Mouse (Mus musculus): ENCODE results near the gene Ntrk2. TPM values are rescaled to one million over a fixed set of nuclear protein-coding genes. Genes with fewer than 3 reads are reported as not detected.
"Not testable (repeated sequence)": the region's sequence is repeated elsewhere in the genome, so short reads cannot be mapped to it uniquely, and the experiment has no call there.

Gene Ntrk2
- total RNA-seq, 2 experiments from 2014 or later = 335 to 354 TPM

DNA sequence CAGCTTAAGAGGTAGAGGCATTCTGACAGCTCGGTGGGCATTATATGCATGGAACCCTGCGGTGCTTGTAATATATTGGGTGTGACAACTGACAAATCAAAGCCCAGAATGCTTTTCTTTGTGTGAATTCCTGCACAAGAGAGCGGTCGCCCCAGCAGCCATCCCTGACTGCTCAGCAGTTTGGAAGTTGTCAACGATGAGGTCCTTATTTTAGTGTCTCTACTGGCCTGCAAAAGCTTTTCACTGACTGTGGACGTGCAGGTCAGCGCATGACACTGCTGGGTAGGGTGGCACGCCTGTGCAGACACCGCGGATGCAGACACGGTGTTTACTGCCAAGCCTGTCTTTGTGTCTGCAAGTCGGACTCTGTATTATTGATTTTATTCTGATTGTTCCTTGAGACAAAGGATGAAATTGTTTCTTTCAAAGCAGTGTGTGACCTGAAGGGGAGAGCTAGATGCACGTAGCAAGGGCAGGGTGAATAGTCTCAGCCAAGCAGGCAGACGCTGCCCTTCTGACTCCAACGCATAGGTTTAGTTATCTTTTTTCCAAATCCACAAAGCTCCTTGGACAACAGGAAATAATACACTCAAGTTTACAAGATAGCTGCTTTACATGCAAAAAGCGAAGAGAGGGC lies 204.6 kb downstream of the Ntrk2 start:
- DNase-seq (ENCODE audit: low spot score in 2 of 2) = no peak
- intact Hi-C loops (cut with DNase I) = loop anchor here (5.0 kb wide), 1 partner anchor 61 kb away; no protein-coding TSS in a partner anchor

DNA sequence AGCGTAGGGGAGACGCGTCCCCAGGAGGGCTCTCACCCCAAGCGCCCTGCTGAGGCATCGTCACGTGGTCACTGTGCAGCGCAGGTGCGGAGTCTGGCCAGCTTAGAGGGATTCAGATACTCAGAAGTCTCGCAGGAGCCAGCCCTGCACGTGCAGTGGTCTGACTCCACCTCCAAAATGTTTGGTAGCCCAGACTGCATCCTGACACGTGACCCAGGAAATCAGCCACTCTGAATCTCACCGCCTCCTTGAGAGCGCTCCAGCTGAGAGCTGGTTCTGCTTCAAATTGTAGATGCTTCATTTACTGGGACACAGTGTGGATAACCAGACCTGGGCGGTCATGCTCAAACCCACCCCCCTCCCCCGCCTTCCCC lies 205.1 kb downstream of the Ntrk2 start:
- intact Hi-C loops (cut with DNase I) = loop anchor here (5.0 kb wide), 1 partner anchor 61 kb away; no protein-coding TSS in a partner anchor
- DNase-seq (ENCODE audit: low spot score in 2 of 2) = peak; percentile 77 to 96

DNA sequence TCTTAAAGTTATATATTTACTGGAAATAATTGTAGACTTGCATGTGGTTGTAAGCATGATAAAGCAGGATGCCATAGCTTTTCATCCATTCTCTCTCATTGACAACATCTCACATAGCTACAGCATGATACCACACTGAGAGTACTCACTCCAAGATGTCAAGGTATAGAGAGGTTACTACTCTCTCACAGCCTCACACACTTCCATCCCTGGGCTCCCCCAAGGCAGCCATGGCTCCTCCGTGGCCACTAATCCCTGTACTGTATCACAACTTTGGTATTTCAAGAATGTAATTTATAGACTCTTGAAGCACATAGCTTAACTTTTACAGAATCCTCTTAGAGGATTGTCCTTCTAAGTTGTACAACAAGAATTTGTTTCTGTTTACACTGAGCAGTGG lies 209.0 kb downstream of the Ntrk2 start:
- intact Hi-C loops (cut with DNase I) = no loop called here
- DNase-seq (ENCODE audit: low spot score in 2 of 2) = no peak

DNA sequence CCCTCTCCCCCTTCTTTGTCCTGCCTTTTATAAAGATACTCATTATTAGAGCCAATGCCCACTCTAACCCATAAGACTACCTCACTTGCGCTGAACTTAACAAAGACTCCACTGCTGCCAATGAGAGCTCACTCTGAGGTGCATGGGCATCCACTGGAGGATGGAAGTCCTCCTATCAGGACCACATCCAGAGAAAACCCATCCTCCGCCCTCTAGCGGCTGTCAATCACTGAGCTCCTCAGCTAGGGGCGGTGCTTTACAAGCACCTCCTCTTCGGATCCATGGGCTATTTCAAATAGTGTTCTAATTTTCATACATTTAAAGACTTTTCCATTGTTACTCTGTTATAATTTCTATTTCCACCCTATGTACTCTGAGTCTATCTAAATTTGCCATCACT lies 210.8 kb downstream of the Ntrk2 start:
- DNase-seq (ENCODE audit: low spot score in 2 of 2) = no peak
- intact Hi-C loops (cut with DNase I) = no loop called here

DNA sequence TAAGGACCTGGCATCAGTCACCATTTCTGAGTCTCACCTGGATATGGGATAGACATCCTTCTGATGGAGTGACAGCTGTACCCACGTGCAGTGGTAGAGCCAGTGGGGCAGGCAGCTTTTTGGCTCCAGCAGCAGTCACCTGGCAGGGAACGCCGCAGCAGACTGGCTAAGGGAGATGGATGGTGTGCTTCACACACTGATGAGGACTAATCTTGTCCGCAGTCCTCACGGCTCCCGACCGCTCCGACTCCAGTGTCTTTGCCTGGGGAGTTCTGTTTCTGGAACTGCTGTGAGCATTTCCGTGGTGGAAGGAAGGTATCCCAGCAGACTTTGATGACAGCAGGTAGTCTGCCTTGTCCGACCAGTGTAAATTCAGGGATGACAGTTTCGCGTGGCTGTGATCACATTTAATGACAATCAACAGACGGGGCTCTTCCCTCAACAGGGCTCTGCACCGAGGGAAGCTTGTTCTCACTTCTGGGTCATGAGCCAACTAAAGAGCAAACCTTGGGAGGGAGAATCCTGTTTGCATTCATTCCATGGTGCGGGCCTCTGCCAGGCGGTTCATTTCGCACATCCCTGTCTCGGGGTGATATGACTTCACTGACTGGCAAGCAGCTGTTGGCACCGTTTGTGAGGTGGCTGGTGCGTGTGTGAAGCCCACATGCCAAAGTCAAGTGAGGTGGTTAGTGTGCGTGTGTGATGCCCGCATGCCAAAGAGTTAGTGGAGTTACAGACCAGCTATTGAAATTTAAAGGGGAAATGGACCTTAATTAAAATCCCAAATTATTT lies 216.1 kb downstream of the Ntrk2 start:
- peak in 1 of 2 experiments; percentile 55 for DNase-seq (ENCODE audit: low spot score in 2 of 2)
- intact Hi-C loops (cut with DNase I) = no loop called here

DNA sequence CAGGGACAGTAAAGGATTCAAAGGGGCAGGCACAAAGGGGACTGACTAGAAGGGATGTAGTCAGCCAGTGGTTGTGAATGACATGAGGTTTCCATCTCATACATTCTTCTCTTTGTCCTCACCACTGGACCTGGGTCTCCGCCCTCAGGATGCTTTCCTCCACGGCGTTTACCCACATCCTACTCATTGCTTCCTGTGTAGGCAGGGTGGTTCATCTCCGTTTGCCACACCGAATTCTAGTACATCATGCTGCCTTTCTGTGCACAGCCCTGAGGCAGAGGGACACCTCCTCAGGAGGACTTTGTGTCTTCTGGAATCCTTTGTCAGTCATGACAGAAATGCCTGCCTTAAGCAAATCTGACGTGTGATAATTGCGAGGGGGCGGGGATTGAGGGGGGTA lies 219.3 kb downstream of the Ntrk2 start:
- intact Hi-C loops (cut with DNase I) = no loop called here
- no peak for DNase-seq (ENCODE audit: low spot score in 2 of 2)

DNA sequence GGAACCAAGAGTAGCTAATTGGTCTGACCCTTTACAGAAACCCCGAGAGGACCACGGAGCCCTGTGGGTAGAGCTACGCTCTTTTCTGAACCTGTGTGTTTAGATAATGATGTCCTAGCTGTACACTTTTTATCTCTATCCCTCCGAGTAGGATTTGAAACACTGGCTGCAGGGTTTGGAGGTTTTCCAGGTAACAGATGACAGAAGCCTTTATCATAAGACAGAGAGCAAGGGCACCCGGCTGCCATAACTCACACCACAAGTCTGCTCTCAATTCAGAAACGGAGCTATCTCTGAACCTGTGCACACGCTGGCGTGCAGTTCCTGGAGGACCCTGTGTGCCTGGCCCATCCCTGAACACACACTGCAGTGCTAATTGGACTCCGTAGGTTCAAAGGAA lies 221.1 kb downstream of the Ntrk2 start:
- no peak for DNase-seq (ENCODE audit: low spot score in 2 of 2)
- intact Hi-C loops (cut with DNase I) = no loop called here

DNA sequence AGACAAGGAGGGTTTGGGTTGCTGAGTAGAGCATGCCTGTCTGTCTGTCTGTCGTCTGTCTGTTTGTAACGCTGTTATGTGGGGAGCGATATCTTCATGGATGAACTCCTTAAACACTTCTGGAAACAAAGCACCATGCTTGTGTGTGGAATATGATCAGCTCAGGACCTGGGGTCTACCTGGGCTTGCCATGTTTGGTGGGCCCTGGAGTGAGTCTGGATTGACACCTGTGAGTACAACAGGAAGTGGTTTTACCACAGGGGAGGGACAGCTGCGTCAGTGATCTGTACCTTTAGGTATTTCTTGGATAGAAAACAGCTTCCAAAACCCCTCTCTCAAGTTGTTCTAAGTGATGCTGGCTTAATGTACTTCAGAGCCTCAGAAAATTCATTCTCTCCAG lies 222.2 kb downstream of the Ntrk2 start:
- intact Hi-C loops (cut with DNase I) = no loop called here
- DNase-seq (ENCODE audit: low spot score in 2 of 2) = no peak

DNA sequence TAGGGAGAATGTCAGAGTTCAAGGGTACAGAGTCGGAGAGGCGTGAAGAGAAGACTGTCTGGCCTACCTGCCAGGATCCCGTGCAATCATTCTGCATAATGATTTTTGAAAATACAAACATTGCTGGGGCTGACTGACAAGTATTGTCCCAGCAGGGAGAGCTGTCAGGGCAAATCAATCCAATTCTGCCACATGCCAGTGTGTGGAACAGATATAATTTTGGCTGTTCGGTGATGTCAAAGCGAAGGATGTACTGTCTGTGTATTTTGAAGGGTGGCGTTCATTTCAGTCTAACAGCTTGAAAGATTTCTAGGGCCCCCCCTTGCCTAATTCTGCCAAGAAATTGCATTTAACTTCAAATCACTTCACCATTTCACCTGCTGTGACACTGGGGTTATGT lies 224.2 kb downstream of the Ntrk2 start:
- intact Hi-C loops (cut with DNase I) = no loop called here
- no peak for DNase-seq (ENCODE audit: low spot score in 2 of 2)

DNA sequence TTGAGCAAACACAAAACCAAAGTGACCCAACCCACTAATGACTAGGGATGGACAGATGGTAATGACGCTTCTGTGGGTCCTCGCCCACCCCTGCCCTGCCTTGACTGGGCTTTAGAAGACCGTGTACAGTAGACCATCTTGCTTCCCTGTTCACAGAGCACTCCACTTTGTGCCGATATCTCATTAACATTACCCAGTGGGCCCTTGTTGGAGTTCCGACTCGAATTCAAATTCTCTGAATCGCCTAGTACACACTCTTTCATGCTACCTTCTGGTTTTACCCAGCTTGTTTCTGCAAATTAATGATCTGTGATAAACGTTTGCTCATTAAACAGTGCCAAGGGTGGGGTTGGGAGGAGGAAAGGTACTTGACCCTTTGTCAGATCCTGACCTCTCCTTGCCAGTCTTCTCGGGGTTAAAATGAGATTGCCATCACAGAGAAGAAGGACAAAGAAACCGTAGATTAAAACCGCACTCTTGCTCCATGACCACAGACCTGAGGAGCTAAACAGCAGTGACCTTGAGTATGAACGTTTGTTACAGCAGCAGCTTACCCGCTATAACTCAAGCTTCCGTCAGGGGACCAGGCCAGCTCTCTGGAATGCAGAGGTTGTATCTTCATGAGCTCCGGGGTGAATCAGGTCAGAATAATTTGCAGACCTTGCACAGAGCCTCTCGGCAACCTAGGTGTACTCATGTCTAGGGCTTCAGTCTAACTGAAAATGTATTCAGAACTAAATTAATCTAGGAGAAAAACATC lies 234.0 kb downstream of the Ntrk2 start:
- intact Hi-C loops (cut with DNase I) = no loop called here
- no peak for DNase-seq (ENCODE audit: low spot score in 2 of 2)

DNA sequence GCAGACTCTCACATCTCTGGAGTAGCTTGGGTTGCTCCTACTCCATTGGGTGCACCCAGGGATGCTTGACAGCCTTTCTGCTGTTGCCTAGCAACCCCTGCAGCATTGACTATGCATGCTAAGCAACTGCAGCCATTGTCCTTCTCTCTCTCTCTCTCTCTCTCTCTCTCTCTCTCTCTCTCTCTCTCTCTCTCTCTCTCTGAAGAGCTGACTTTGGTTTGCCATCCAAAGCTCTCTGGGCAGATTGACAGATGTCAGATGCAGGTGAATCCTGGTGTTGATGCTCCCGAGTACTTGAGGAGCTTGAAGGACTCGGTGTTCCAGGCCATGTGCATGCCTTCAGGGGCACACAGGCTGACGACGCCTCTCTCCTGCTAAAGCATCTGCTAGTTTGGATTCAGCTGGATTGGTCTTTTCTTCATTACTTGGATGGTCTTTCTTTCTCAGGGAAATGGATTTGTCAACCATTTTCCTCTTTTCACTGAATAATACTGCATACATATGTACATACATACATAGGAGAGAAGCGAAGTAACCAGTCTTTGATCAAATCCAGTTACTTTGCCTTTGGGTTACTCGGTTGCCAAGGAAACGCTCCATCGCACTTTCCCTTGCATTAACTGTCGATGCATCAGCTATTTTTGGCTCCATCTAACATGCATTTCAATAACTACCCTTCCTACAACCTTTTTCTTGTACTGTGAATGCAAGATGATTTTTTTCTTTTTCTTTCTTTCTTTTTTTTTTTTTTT lies 234.8 kb downstream of the Ntrk2 start:
- intact Hi-C loops (cut with DNase I) = no loop called here
- peak; percentile 67 to 88 for DNase-seq (ENCODE audit: low spot score in 2 of 2)

DNA sequence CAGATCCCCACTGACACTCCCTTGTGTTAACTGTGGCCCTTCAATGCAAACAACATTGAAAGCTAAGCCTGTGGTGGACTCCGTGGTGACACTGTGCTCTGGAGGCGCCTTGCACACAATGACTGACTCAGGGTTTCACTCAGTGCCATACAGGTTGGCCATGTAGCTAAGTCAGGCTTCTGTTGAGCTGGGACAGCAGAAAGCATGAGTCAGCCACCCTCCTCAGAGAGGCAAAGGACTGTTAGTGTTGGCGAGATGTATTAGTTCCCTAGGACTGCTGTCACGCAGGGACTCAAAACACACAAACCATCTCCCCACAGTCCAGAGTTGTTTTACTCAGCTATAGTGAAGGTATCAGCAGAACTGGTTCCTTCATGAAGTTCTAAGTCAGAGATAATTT lies 245.8 kb downstream of the Ntrk2 start:
- no peak for DNase-seq (ENCODE audit: low spot score in 2 of 2)
- intact Hi-C loops (cut with DNase I) = no loop called here

DNA sequence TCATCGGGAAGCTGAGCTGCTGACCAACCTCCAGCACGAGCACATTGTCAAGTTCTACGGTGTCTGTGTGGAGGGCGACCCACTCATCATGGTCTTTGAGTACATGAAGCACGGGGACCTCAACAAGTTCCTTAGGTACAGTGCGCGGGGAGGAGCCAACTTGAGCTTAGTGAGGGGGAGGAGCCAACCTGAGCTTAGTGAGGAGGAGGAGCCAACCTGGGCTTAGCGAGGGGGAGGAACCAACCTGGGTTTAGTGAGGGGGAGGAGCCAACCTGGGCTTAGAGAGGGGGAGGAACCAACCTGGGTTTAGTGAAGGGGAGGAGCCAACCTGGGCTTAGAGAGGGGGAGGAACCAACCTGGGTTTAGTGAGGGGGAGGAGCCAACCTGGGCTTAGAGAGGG lies 248.0 kb downstream of the Ntrk2 start:
- intact Hi-C loops (cut with DNase I); DNase-seq (ENCODE audit: low spot score in 2 of 2): not testable (repeated sequence)

DNA sequence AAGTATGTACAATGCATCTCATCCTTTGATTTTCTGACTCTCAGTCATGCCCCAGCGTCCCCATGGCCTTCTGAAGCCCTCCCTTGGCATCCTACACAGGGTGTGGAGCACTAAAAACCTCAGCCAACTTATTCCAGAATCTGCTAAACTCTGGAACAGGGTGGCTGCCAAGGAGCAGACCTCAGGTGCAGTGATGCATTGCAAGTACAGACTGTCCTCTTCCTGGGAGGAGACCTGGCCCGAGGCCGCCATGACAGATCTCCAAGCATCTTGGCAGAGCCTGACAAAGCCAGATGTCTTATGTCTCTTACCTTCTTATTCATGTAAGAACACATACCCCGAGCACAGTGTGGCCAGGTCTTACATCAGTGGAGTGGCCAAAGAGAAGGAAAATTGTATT lies 250.5 kb downstream of the Ntrk2 start:
- intact Hi-C loops (cut with DNase I) = no loop called here
- no peak for DNase-seq (ENCODE audit: low spot score in 2 of 2)

DNA sequence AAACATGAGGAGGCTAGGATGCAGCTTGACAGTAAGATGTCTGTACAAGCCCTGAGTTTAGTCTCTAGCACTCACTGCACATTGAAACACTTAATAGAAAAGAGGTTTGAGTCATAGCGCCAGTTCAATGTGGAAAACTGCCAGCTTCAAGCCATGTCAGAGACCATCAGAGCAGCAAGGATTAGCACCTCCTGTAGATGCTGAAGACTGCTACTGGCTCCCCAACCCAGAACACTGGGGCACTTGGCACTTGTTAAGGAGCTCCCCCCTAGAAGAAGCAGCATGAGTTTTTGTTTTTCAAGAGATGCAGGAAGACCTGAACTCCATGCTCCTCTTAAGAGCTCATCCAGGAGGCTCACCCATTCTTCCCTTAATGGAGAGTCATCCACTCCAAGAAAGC lies 251.5 kb downstream of the Ntrk2 start:
- DNase-seq (ENCODE audit: low spot score in 2 of 2) = no peak
- intact Hi-C loops (cut with DNase I) = no loop called here

DNA sequence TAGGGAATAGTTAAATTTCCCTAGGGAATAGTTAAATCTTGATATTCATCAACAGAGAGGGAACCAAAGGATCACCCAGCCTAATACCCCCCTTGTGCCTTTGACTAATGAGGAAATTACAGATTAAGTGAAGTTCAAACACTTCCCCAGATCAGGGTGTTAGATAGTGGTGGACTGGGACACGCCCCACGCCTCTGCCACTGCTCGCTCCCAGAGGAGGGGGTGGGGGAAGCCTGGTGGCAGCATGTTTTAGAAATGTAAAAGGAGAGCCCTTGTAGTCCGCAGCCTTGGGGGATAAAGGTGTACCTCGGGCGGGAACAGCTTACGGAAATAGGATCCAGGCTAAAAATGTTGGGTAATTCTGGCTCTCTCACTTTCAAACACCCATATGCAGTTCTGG lies 252.7 kb downstream of the Ntrk2 start:
- intact Hi-C loops (cut with DNase I) = no loop called here
- no peak for DNase-seq (ENCODE audit: low spot score in 2 of 2)

DNA sequence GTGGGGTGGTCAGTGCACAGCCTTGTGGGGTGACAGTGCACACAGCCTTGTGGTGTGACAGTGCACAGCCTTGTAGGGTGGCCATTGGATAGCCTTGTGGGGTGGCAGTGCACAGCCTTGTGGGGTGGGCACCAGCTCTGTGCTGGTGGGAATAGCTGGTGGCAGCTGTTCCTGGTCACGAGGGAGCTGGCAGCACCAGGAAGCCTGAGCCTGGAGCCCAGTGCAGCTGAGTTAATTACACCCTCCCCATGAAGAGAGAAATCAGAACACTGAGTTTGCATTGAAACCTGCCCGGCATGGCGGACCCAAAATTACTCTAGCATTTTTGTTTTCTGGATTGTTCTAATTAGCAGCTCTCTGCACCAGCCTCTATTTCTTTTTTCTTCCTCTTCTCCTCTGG lies 259.3 kb downstream of the Ntrk2 start:
- no peak for DNase-seq (ENCODE audit: low spot score in 2 of 2)
- intact Hi-C loops (cut with DNase I) = no loop called here

DNA sequence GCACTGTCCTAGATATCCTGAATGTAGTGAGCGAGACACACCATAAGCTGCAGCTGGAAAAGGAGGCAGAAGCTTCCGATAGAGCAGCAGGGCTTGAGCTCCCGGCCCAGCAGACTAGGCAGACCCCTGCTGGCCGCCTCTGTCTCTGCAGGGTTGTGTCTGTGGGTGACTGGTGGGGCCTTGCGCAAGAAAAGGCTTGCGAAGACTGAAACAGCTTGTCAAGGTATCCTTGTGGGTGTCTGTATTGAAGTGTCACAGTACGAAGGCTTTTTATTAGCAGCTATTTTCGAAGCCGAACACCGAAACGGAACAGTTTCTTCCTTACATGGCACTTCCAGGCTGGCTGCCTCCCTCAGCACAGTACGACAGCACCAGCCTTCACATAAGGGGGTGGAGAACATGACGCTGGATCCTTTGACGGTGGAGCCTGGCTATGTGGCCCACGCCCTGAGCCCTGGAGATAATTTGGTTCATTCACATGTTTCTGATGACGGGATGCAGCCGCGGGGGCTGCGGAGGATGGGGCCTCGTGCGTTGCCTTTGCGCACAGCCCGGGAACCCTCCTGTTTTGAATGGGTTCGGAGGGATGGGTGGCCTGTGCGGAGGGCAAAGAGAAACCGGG lies 267.4 kb downstream of the Ntrk2 start:
- intact Hi-C loops (cut with DNase I) = loop anchor here (2.0 to 10.0 kb wide), 4 partner anchors 61 to 436 kb away; partner anchors contain the start of gene Ntrk2
- DNase-seq (ENCODE audit: low spot score in 2 of 2) = peak; percentile 90 to 91

DNA sequence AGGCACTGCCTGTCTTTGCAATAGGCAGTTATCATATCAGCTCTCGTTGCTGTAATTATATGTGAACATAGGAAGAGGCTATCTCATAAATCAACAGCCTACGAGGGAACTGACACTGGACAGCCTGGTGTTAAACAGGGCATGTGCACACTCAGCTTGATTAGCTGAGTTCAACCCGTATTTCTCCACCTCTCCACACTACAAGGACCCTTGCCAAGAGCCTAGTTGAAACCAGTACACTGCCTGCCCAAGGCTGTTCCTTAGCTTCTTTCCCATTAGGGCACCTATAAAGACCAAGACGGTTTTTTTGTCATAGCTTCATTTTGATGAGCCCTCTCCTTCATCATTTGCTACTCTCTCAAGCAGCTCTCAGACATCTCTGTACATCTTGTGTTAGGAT lies 270.1 kb downstream of the Ntrk2 start:
- intact Hi-C loops (cut with DNase I) = loop anchor here (10.0 kb wide), 1 partner anchor 132 kb away; no protein-coding TSS in a partner anchor

More for the DNA sequence above, 270.1 kb downstream of the Ntrk2 start:
- DNase-seq (ENCODE audit: low spot score in 2 of 2) = no peak
